Mouse (Mus musculus): ENCODE results near the gene Cdkl2.

Cdkl2 gene

DNA sequence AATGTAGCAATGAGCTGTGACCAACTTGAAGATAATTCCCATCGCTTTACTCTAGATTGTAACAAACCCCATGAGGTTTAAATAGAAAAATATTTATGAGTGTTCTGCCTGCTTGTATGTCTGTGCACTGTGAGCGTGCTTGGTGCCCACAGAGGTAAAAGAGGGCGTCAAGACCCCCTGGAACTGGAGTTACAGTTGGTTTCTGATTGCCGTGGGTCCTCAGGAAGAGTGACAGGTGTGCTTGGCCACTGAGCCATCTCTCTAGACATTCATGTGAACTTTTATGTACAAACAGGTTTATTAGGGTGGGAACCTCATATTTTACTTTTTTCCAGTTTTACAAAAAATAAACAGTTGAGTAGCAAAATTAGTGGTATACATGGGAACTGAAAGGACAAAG lies at the start of gene Cdkl2:
Cdkl2 (minus strand) TSS at position 101 of the 400 bp plus-strand sequence.
- no peak for DNase-seq

GRCm38 (mm10) chr5:92087469-92087868 lies 43.8 kb upstream of the Cdkl2 start:
- no peak for DNase-seq

- DNase-seq = no peak
These were observed 42.3 kb upstream of the Cdkl2 start for GRCm38 (mm10) chr5:92085821-92086550.

DNA sequence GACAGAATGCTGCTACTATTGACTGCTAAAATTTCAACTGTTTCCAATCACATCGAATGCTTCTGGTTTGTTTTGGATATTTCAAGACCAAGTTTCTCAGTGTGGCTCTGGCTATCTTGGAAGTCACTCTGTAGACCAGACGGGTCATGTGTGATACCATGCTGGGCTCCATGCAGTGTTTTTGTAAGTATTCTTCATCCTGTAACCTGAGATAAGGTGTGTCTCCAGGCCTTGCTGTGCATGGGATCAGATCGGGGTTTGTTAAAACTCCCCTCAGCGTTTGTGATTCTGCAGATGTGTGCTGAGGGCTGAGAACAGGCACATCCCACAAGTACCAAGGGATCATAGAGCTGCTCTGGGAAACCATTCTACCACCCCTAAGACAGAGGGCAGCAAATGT lies 41.6 kb upstream of the Cdkl2 start:
- DNase-seq = no peak

GRCm38 (mm10) chr5:92083417-92084038 lies 39.8 kb upstream of the Cdkl2 start, which contains the start of gene G3bp2:
TSS of gene G3bp2 (minus strand) at chr5:92083719.
- DNase-seq = peak; percentile 99

- peak; percentile 83 for DNase-seq
These were observed 39.2 kb upstream of the Cdkl2 start for GRCm38 (mm10) chr5:92082821-92083401.

- DNase-seq = no peak
These were observed 37.6 kb upstream of the Cdkl2 start for GRCm38 (mm10) chr5:92081326-92081725.

DNA sequence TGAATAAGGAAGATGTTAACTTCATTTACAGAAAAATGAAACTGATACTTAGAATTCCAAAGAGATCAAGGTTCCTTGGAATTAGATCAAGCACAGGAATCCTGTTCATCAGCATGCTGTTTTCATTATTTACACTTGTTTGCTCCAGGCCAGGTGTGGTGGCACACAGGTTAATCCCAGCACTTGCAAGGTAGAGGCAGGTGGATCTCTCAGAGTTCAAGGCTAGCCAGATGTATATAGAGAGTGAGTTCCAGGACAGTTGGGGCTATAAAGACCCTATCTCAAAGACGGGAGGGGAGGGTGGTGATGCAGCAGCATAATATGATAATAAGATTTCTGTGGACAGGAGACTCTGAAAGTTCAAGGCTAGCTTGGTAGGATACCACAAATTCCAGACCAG lies 36.7 kb upstream of the Cdkl2 start:
- DNase-seq = no peak

- no peak for DNase-seq
These were observed 35.6 kb upstream of the Cdkl2 start for GRCm38 (mm10) chr5:92079304-92079703.

- peak; percentile 23 for DNase-seq
These were observed 35.1 kb upstream of the Cdkl2 start for GRCm38 (mm10) chr5:92078751-92079150.

GRCm38 (mm10) chr5:92076273-92076672 lies 32.6 kb upstream of the Cdkl2 start:
- DNase-seq = no peak

DNA sequence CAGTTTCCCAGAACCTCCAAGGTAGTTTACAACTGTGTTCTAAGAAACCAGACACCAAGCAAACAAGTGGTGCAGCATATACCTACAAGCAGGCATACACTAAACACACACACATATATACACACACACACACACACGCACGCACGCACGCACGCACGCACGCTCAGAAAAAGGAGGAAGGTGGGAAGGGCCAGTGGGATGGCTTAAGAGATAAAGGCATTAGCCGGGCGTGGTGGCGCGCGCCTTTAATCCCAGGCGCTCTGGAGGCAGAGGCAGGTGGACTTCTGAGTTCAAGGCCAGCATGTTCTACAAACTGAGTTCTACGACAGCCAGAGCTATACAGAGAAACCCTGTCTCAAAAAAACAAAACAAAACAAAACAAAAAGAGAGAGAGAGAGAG lies 30.4 kb upstream of the Cdkl2 start:
- no peak for DNase-seq

DNA sequence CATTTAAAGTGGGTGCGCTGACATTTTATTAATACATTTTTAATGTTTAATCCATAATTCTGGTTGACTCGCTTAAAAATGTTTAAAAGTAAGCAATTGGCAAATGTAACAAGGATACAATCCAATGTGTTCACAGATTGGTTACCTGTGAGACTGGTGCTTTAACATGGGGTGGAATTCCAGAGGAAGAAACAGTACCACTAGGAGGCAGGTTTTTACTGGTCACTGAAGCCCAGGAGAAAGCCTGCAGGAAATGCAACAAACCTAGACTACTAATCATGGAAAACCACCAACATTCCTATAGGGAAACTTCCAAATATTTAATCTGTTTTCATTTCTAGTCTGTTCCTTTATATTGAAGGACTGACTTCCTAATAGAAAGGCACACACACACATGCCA lies 19.5 kb upstream of the Cdkl2 start:
- no peak for DNase-seq

DNA sequence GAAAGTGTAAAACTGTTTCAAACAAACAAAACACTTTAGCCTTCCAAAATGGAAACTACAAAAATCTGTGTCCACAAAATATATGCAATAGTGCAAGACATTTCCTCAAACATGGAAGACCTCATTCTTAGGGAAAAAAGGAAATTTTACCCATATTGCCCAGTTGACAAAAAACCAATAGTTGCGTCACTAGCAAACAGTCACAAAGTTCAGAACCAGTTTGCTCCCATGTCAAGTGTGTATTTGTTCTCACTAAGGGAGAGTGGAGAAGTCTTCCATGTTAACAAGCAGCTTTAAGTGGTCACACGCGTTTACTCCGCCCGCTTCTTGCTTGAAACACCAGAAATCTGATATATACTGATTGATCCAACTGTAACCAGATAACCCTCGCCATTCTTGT lies 9.2 kb upstream of the Cdkl2 start:
- DNase-seq = no peak

- no peak for DNase-seq
These were observed 6.7 kb upstream of the Cdkl2 start for GRCm38 (mm10) chr5:92050419-92050818.

DNA sequence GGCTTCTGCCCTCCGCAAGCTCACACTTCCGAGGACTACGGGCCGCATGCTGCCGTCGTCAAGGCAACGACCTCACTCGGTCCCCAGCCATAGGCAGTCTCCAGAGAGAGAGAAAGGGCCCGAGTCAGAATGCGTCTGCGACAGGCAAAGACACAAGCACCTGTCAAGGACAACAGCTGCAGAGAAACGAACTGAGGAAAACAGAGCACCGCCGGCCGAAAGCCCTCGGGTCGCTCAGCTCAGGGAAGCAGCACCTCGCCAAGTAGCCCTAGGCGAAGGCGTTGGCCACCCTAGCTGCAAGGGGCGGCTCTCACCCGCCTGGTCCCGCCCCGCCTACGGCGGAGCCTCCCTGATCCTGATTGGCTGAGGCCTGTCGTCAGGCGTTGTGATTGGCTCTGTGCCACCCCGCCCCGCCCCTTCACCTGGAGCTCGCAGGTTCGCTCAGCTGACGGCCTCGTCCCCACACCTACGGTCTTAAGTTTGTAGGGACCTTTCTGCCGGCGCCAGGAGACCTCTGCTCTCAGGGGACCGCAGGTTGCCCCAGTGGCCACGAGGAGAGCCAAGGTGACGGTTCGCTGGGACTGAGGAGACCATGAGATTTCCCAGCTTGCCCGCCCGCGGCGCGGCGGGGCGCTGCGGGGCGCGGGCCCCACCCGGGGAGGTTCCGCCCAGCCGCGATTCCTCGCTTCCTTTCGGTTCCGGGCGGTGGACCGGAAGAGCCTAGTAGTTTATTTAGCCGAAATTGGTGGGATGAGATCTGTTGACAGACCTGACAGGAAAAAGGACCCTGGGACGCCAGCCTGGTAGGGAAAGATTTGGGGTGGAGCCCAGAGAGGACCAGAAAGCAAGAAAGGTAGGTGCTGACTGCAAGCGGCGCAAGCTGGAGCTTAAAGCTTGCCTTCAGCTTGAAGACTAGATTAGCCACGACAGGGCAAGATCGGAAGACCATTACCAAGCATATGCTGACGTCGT lies 1.0 kb downstream of the Cdkl2 start:
- peak; percentile 96 for DNase-seq

DNA sequence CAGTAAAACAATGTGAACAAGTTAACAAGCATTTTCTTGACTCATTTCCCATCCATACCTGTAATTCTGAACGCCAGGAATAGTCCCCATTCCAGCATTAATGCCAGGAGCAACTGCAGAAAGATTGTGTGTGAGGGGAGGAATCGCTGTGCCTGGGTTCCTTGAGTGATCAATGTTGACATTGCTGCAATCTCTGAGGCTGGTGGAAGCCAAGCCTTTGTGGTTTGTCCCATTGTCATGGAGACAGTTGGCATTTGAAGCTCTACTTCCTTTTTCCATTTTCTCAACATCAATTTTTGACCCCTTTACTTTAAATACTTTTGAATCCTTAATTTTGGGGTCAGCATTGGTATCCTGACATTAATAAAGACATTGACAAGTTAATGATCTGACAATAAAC lies 23.7 kb downstream of the Cdkl2 start:
- no peak for DNase-seq

GRCm38 (mm10) chr5:92011756-92012155 lies 31.9 kb downstream of the Cdkl2 start:
- no peak for DNase-seq

GRCm38 (mm10) chr5:92009827-92010226 lies 33.9 kb downstream of the Cdkl2 start:
- DNase-seq = no peak

- DNase-seq = peak; percentile 28
These were observed 40.7 kb downstream of the Cdkl2 start for GRCm38 (mm10) chr5:92003011-92003410.

DNA sequence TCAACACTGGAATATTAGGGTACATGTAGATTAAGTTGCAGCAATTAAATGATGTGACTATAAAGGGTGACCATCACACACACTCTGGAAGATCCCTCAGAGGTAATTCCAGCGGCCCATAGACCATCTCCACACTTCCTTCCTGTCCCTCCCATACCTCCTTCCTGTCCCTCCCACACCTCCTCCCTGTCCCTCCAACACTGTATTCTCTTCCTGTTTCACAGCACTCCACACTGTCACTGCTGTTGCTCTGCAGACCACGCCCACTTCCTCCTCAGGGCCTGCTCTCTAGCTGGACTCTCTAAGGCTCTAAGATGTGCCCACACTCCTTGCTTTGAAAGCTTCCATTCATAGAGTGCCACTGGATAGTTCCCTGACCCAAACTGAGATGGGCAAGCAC lies 42.9 kb downstream of the Cdkl2 start:
- DNase-seq = peak; percentile 64

DNA sequence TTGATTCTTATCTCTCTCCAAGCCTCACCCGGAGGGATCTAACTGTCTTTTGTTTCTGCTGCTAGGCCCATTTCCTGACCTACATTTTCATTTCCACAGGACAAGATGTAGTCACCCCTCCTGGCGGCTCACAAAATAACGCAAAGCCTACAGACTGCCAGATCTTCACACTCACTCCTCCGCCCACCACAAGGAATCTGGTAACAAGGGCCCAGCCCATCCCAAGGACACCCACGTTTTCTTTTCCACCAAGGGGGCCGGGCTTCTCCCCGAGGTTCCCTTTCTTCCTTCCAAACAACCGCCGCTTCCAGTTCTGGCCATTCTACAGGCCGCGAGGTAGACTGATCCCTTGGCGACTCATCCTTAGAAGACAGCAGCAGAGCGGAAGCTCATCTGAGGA lies 49.1 kb downstream of the Cdkl2 start:
- DNase-seq = no peak

DNA sequence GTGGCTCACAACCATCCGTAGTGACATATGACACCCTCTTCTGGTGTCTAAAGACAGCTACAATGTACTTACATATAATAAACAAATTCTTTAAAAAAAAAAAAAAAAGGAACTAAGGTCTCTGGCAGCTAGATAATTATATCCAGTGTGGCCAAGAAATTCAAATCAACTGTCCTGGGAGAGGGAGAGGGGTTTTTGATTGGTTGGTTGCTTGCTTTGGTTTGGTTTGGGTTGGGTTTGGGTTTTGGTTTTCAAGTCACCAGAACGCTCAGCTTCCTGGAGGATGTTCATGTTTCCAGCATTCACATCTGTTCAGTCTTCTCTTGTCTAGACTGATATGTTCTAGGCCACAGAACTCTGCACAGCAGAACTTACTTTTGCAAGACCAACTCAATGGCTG lies 50.6 kb downstream of the Cdkl2 start:
- no peak for DNase-seq

All from thymus, postnatal 14 days (tissue).